Mouse (Mus musculus) gastrocnemius, postnatal 36 days (tissue): Measurements from ENCODE around the gene Serpina3c. TPM values are rescaled to one million over a fixed set of nuclear protein-coding genes. Genes with fewer than 3 reads are reported as not detected.
"Not testable (repeated sequence)": the region's sequence is repeated elsewhere in the genome, so short reads cannot be mapped to it uniquely, and the experiment has no call there.

Source experiments
- DNase-seq, 2 experiments: peaks; one replicate each; pipeline ENCODE4 v3.0.0; 2022
- intact Hi-C: fragments of 180-260 bp; cut with DNase I; formaldehyde crosslinking; loops from one replicate; pipeline ENCODE4 v1.15.1; 2025
- total RNA-seq, 2 experiments: library from RNA; stranded (reverse); gene quantifications; 2 replicates each; pipeline ENCODE4 v1.2.3; 2021

The Serpina3c gene
- total RNA-seq, 2 experiments from 2014 or later, result 1.2 to 1.4 TPM

GRCm38 (mm10) chr12:104114921-104115579 is 38.6 kb downstream of the Serpina3c start:
- intact Hi-C loops, result no loop called here
- DNase-seq, result no peak

- intact Hi-C loops, result not testable (repeated sequence)
Observed at GRCm38 (mm10) chr12:104112333-104112732, 41.3 kb downstream of the Serpina3c start, which contains the start of gene Serpina3a. Gene Serpina3a (plus strand): TSS chr12:104112724.

GRCm38 (mm10) chr12:104108507-104108906 is 45.2 kb downstream of the Serpina3c start:
- intact Hi-C loops, result no loop called here
- no peak for DNase-seq

More at GRCm38 (mm10) chr12:104112333-104112732, 41.3 kb downstream of the Serpina3c start, which contains the start of gene Serpina3a:
- DNase-seq, result not testable (repeated sequence)

- intact Hi-C loops, result no loop called here
- no peak for DNase-seq
Observed at GRCm38 (mm10) chr12:104106919-104107318, 46.8 kb downstream of the Serpina3c start.

GRCm38 (mm10) chr12:104105847-104106246 is 47.8 kb downstream of the Serpina3c start:
- no peak for DNase-seq
- intact Hi-C loops, result no loop called here

GRCm38 (mm10) chr12:104100768-104101167 is 52.9 kb downstream of the Serpina3c start, which contains the start of gene Serpina5:
Gene Serpina5 (plus strand): TSS chr12:104101113.
- intact Hi-C loops, result no loop called here
- no peak for DNase-seq

Other genes with a start within 250 kb of the Serpina3c start
- gene Serpina1c, start 249.0 kb downstream of the Serpina3c start, total RNA-seq, result under 1 TPM in 1 of 2 experiments, not detected in 1; 0.43 TPM
- not detected for gene Serpina1e, start 194.9 kb downstream of the Serpina3c start, total RNA-seq
- gene Serpina11, start 163.9 kb downstream of the Serpina3c start, total RNA-seq, result not detected
- gene Serpina9, start 140.1 kb downstream of the Serpina3c start, total RNA-seq, result not detected
- gene Serpina12, start 109.4 kb downstream of the Serpina3c start, total RNA-seq, result not detected
- gene Serpina5, start 52.8 kb downstream of the Serpina3c start, total RNA-seq, result not detected
- not detected for gene Serpina3a, start 41.1 kb downstream of the Serpina3c start, total RNA-seq
- gene Serpina3b, start 25.9 kb downstream of the Serpina3c start, total RNA-seq, result not detected
- not detected for gene Serpina3f, start 60.7 kb upstream of the Serpina3c start, total RNA-seq
- gene Serpina3g, start 82.4 kb upstream of the Serpina3c start, total RNA-seq, result not detected
- not detected for gene Serpina3i, start 109.3 kb upstream of the Serpina3c start, total RNA-seq
- gene Serpina3j, start 160.7 kb upstream of the Serpina3c start, total RNA-seq, result not detected
- gene Serpina3k, start 184.6 kb upstream of the Serpina3c start, total RNA-seq, result under 1 TPM; 0.15 to 0.79 TPM
- gene Serpina3m, start 184.6 kb upstream of the Serpina3c start, total RNA-seq, result under 1 TPM in 1 of 2 experiments, not detected in 1; 0.20 TPM